Mouse (Mus musculus) ES-E14 (cell line): ENCODE data around the gene Dync1i2.

Experiments used
- CHD2 ChIP-seq: IDR thresholded peaks from 2 replicates; pipeline ENCODE4 v1.6.1; 2014; ENCODE audit warnings: mild to moderate bottlenecking, low read depth, low read length, inconsistent platforms
- HCFC1 ChIP-seq: IDR thresholded peaks from 2 replicates; pipeline ENCODE4 v1.6.1; 2012; ENCODE audit warnings: low read length, inconsistent platforms, borderline replicate concordance; ENCODE audit not compliant: insufficient read depth
- ZC3H11A ChIP-seq: IDR thresholded peaks from 2 replicates; pipeline ENCODE4 v1.6.1; 2012; ENCODE audit warnings: low read depth, mild to moderate bottlenecking, inconsistent platforms, low read length, borderline replicate concordance
- ZNF384 ChIP-seq: IDR thresholded peaks from 2 replicates; pipeline ENCODE4 v1.6.1; 2012; ENCODE audit warnings: low read depth, low read length, inconsistent platforms

DNA sequence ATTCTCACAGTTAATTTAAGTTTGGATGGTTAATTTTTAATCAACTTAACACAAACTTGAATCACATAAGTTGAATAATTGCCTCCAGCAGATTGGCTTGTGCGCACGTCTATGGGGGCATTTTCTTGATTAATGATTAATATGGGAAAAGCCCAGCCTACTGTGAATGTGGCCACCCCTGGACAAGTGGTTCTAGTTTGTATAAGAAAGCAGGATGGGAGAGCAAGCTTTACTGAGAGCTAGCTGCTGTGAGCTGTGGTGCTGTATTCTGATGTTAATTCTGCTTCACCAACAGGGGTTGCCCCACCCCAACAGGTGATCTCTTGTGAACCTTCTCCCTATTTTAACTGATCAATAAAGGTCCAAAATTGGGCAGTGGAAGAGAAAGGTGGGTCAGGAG, 22.6 kb upstream of the Dync1i2 start:
- TF ChIP-seq ZNF384 = no peak
- TF ChIP-seq HCFC1 = no peak
- no peak for TF ChIP-seq ZC3H11A
- no peak for TF ChIP-seq CHD2
